Mouse (Mus musculus) CD4-positive helper T cell, adult 2 months (primary cell): ENCODE results near the gene Wwp2.
A peak's percentile ranks its signal among the peaks of the same experiment; 100 is the strongest.

Experiments
- DNase-seq: peaks from one replicate; pipeline ENCODE4 v3.0.0-alpha.2; 2012; ENCODE audit warnings: low read depth, missing footprints, low spot score

Gene Wwp2

GRCm38 (mm10) chr8:107435962-107436831, at the start of gene Wwp2:
Gene Wwp2 (plus strand): TSS chr8:107436365.
- peak; percentile 86 for DNase-seq

GRCm38 (mm10) chr8:107386642-107387041, 49.5 kb upstream of the Wwp2 start:
- DNase-seq: peak; percentile 43

GRCm38 (mm10) chr8:107387861-107388260, 48.3 kb upstream of the Wwp2 start:
- DNase-seq: peak; percentile 36

- no peak for DNase-seq
Measured at GRCm38 (mm10) chr8:107389557-107389956, 46.6 kb upstream of the Wwp2 start.

GRCm38 (mm10) chr8:107390476-107391135, 45.6 kb upstream of the Wwp2 start:
- no peak for DNase-seq

GRCm38 (mm10) chr8:107391136-107391516, 45.0 kb upstream of the Wwp2 start:
- DNase-seq: no peak

GRCm38 (mm10) chr8:107395397-107395796, 40.8 kb upstream of the Wwp2 start:
- no peak for DNase-seq

- DNase-seq: no peak
Measured at GRCm38 (mm10) chr8:107396106-107396670, 40.0 kb upstream of the Wwp2 start.

- no peak for DNase-seq
Measured at GRCm38 (mm10) chr8:107397665-107398064, 38.5 kb upstream of the Wwp2 start.

- DNase-seq: no peak
Measured at GRCm38 (mm10) chr8:107399495-107399894, 36.7 kb upstream of the Wwp2 start.

- no peak for DNase-seq
Measured at GRCm38 (mm10) chr8:107401866-107402265, 34.3 kb upstream of the Wwp2 start.

- peak; percentile 53 for DNase-seq
Measured at GRCm38 (mm10) chr8:107403038-107403781, 33.0 kb upstream of the Wwp2 start, which contains the start of gene Nqo1. Gene Nqo1 (minus strand): TSS chr8:107403206.

- DNase-seq: no peak
Measured at GRCm38 (mm10) chr8:107404057-107404456, 32.1 kb upstream of the Wwp2 start.

GRCm38 (mm10) chr8:107405935-107406334, 30.2 kb upstream of the Wwp2 start:
- no peak for DNase-seq

GRCm38 (mm10) chr8:107411391-107411790, 24.8 kb upstream of the Wwp2 start:
- peak; percentile 36 for DNase-seq

- no peak for DNase-seq
Measured at GRCm38 (mm10) chr8:107412552-107412951, 23.6 kb upstream of the Wwp2 start.

- no peak for DNase-seq
Measured at GRCm38 (mm10) chr8:107413881-107414280, 22.3 kb upstream of the Wwp2 start.

GRCm38 (mm10) chr8:107417001-107417400, 19.2 kb upstream of the Wwp2 start:
- no peak for DNase-seq

- no peak for DNase-seq
Measured at GRCm38 (mm10) chr8:107424176-107424575, 12.0 kb upstream of the Wwp2 start.

- peak; percentile 98 for DNase-seq
Measured at GRCm38 (mm10) chr8:107424597-107425229, 11.5 kb upstream of the Wwp2 start, which contains the start of gene Nob1. Gene Nob1 (minus strand): TSS chr8:107425051.

GRCm38 (mm10) chr8:107425230-107425597, 11.0 kb upstream of the Wwp2 start:
- DNase-seq: no peak
